Mouse (Mus musculus): ENCODE data around the gene Usp9x.

DNA sequence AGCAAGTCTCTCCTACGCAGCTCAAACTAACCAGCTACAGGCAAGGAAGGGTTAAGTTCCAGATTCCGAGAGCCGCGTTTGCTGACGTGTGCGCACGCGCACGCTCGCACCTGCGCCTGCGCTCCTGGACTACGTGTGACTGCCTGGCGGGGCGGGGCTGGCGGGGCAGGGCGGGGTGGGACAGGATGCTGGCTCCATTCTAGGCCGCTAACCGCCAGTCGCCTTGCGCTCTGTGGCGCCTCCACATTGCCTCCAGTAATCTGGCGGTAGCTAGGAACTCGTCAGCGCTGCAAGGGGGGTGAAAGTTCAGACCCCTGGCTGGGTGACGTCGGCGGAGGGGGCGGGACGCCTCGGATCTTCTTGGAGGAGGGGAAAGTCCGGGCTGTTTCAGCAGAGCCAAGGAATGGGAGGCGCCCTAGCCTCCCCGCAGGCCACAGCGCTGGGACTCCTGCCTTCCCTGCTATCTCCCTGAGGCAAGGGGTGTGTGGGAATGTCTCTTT, 29.6 kb upstream of the Usp9x start:
- TF ChIP-seq CTCF (conservative IDR thresholded peaks at IDR 0.05; ENCODE audit: low read length) (no peak), NANOG (IDR thresholded peaks at IDR 0.05; ENCODE audit: borderline replicate concordance, low read length) (no peak), POU5F1 (IDR thresholded peaks at IDR 0.05; ENCODE audit: borderline replicate concordance, low read length) (no peak)

Measured in E14TG2a.4 (cell line).